Mouse (Mus musculus) stomach, embryonic 14.5 days (tissue): ENCODE results near the gene Mtmr4. TPM values are rescaled to one million over a fixed set of nuclear protein-coding genes. Genes with fewer than 3 reads are reported as not detected.

Experiments used
- polyA plus RNA-seq: library from polyadenylated mRNA; unstranded; fragments of >200 nt; fragmentation: Nextera tagmentation; extraction: Ambion mirVana; gene quantifications from 2 replicates; pipeline ENCODE4 v1.2.1, GENCODE M21; 2014

The Mtmr4 gene
- polyA plus RNA-seq, 1 experiment from 2014 or later = 30.5 TPM

Other genes with a start within 250 kb of the Mtmr4 start
- 2.7 and 3.1 TPM in 2 replicates for gene Ppm1e, start 233.1 kb upstream of the Mtmr4 start, polyA plus RNA-seq
- gene Rad51c, start 187.2 kb upstream of the Mtmr4 start, polyA plus RNA-seq = 6.0 and 7.2 TPM in 2 replicates
- gene Tex14, start 187.1 kb upstream of the Mtmr4 start, polyA plus RNA-seq = not detected in 2 replicates
- gene Gm11492, start 25.5 kb upstream of the Mtmr4 start, polyA plus RNA-seq = not detected in 2 replicates
- 15.7 and 15.8 TPM in 2 replicates for gene Sept4, start 23.3 kb upstream of the Mtmr4 start, polyA plus RNA-seq
- 0.21 and 0.41 TPM in 2 replicates for gene Hsf5, start 25.0 kb downstream of the Mtmr4 start, polyA plus RNA-seq
- 19.7 and 20.2 TPM in 2 replicates for gene Rnf43, start 70.6 kb downstream of the Mtmr4 start, polyA plus RNA-seq
- 133 and 151 TPM in 2 replicates for gene Supt4a, start 145.4 kb downstream of the Mtmr4 start, polyA plus RNA-seq
- gene Tspoap1, start 168.4 kb downstream of the Mtmr4 start, polyA plus RNA-seq = 3.1 TPM in 2 replicates
- gene Mpo, start 201.4 kb downstream of the Mtmr4 start, polyA plus RNA-seq = 2.5 and 5.0 TPM in 2 replicates
- 0.14 and 0.25 TPM in 2 replicates for gene Lpo, start 236.1 kb downstream of the Mtmr4 start, polyA plus RNA-seq